Mouse (Mus musculus): ENCODE data around the gene 4931428L18Rik. TPM values are rescaled to one million over a fixed set of nuclear protein-coding genes. Genes with fewer than 3 reads are reported as not detected.

The 4931428L18Rik gene
- total RNA-seq (2012; rRNA removed): 1.8 and 2.1 TPM in 2 replicates

DNA sequence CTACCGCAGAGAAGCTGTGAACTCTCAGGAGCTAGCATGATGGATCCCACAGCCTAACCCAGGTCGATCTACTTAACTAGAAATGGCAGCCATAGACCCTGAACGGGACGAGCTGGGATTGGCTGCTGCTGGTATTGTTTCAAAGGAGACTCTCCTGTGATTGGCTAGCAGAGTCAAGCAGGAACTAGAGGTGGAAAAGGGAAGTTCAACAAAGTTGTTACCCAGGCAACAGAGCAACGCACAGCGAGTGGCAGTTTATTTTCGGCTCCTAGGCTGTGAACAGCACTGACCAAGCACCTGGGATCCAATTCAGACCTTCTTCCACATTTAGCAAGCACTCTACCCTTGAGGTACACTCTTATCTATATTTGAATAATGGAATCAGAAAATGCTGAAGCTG lies at the start of gene 4931428L18Rik, which contains the start of gene Pih1d3:
Gene 4931428L18Rik (minus strand): TSS at position 121 of the 400 bp plus-strand sequence.
Gene Pih1d3 (plus strand): TSS at position 275 of the 400 bp plus-strand sequence.
- no peak within 1 kb of the TSS for H3K4me3 ChIP-seq (ENCODE audit: insufficient read depth in 1 of 2, low read depth in 1 of 2, low read length in 2 of 2, poor library complexity in 1 of 2, severe bottlenecking in 1 of 2)
- H3K27ac ChIP-seq (ENCODE audit: insufficient read depth, low read depth, low read length, poor library complexity, severe bottlenecking): no peak within 1 kb of the TSS
- no peaks in the 10 kb centered on the region for H3K36me3 ChIP-seq (ENCODE audit: control insufficient read depth, insufficient read depth, low read length, poor library complexity, severe bottlenecking)
- no peak for DNase-seq (ENCODE audit: low read depth, low spot score)
- H3K9ac ChIP-seq (ENCODE audit: insufficient read depth, low read depth, low read length, poor library complexity, severe bottlenecking): no peak within 1 kb of the TSS
- H3K9me3 ChIP-seq (ENCODE audit: control insufficient read depth, insufficient read depth, low read depth, low read length): no peaks in the 10 kb centered on the region
- TF ChIP-seq HCFC1 (IDR thresholded peaks at IDR 0.05; ENCODE audit: borderline replicate concordance, insufficient read depth, low read length): no peak
- in situ Hi-C loops (cut with MboI; ENCODE audit: low sequenced_read_pairs in 2 of 2, unreplicated experiment in 2 of 2): no loop called here
- H3K4me1 ChIP-seq (ENCODE audit: control insufficient read depth in 2 of 2, insufficient read depth in 2 of 2, low read length in 2 of 2, poor library complexity in 1 of 2): no peaks in the 10 kb centered on the region

DNA sequence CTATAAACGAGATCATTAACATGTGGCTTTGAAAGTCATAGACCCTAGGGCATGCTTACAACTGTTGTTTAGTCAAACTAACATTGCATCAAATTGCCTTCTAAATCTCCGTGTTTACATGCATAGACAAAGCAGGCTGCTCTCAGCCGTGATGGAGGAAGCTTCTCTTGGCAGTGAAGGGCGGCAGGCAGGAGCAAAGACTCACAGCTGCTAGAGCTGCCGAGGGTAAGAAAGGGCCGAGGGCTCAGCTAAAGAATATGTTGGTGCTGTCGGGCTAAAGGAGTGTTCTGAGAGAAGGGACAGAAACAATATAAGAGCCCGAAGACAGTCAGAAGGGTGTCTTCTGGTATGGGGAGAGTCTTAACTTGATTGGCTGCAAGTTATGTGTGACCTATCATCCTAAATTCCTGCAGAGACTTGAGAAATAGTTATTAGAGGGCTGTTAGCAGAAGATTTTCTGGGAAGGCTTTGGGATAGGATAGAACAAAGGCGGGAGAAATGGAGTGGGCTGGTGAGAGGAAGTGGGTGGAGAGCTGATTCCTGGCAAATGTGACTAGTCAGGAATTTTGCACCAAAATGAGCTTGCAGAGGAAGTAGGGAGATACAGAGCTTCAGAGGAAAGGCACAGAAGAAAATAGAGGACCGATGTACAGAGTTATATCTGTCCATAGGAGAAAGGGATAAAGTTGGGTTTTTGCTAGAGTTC lies 37.9 kb upstream of the 4931428L18Rik start:
- 0 out of 2 replicates have a peak, but pooled peaks cover 1% of the 10 kb centered on the region for H3K9me3 ChIP-seq (ENCODE audit: control insufficient read depth, insufficient read depth, low read depth, low read length)
- in situ Hi-C loops (cut with MboI; ENCODE audit: low sequenced_read_pairs in 2 of 2, unreplicated experiment in 2 of 2): no loop called here
- H3K4me1 ChIP-seq (ENCODE audit: control insufficient read depth in 2 of 2, insufficient read depth in 2 of 2, low read length in 2 of 2, poor library complexity in 1 of 2): no peaks in the 10 kb centered on the region
- H3K9ac ChIP-seq (ENCODE audit: insufficient read depth, low read depth, low read length, poor library complexity, severe bottlenecking): no peak overlapping the region
- TF ChIP-seq ZC3H11A (IDR thresholded peaks at IDR 0.05; ENCODE audit: borderline replicate concordance, low read depth, low read length) (no peak), CHD2 (IDR thresholded peaks at IDR 0.05; ENCODE audit: low read depth, low read length) (no peak), HCFC1 (IDR thresholded peaks at IDR 0.05; ENCODE audit: borderline replicate concordance, insufficient read depth, low read length) (no peak), MAFK (IDR thresholded peaks at IDR 0.05; ENCODE audit: insufficient read depth, low read depth, low read length) (no peak), ZNF384 (IDR thresholded peaks at IDR 0.05; ENCODE audit: low read depth, low read length) (no peak)
- no peaks in the 10 kb centered on the region for H3K36me3 ChIP-seq (ENCODE audit: control insufficient read depth, insufficient read depth, low read length, poor library complexity, severe bottlenecking)
- DNase-seq (ENCODE audit: low read depth, low spot score): no peak
- no peak overlapping the region for H3K27ac ChIP-seq (ENCODE audit: insufficient read depth, low read depth, low read length, poor library complexity, severe bottlenecking)
- no peak overlapping the region for H3K4me3 ChIP-seq (ENCODE audit: insufficient read depth in 1 of 2, low read depth in 1 of 2, low read length in 2 of 2, poor library complexity in 1 of 2, severe bottlenecking in 1 of 2)

DNA sequence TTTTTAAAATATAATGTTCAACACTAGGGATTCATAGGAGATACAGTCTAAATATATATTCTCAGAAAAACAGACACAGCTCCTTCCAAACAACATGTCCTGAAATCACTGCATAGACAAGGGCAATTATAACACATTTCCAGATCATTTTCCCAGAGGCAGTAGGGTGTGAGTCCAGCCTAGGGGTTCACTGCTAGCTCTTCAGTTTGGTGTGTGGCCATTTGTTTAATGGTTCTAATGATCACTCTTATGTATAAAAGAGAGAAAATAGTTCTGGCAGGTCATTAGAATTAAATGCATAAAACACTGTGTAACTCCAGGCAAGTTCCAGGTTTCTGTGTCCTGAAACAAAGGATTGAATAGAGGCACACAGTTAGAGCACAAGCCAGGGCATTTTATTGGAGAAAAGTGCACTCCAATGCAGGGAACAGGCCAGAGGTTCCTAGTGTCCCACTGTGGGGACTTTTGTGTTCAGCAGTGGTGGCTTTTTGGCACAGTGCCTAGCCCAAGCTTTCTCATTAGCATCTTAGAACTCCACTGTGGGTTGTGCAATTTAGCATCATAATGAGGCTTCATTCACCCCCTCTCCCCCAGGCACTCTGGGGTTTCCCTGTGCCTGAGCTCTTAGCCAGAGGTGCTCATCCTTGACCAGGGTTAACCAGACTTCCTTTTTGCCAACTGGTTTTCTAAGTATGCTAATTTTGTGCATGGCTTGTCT lies 11.0 kb upstream of the 4931428L18Rik start:
- Histone ChIP-seq H3K9ac (ENCODE audit: insufficient read depth, low read depth, low read length, poor library complexity, severe bottlenecking) (no peak overlapping the region), H3K9me3 (ENCODE audit: control insufficient read depth, insufficient read depth, low read depth, low read length) (no peaks in the 10 kb centered on the region), H3K4me3 (ENCODE audit: insufficient read depth in 1 of 2, low read depth in 1 of 2, low read length in 2 of 2, poor library complexity in 1 of 2, severe bottlenecking in 1 of 2) (no peak overlapping the region), H3K27ac (ENCODE audit: insufficient read depth, low read depth, low read length, poor library complexity, severe bottlenecking) (no peak overlapping the region; the same call in 1 of the 2 replicates), H3K4me1 (ENCODE audit: control insufficient read depth in 2 of 2, insufficient read depth in 2 of 2, low read length in 2 of 2, poor library complexity in 1 of 2) (peaks cover 0 to 3% of the 10 kb centered on the region in 2 experiments; a peak in 3 of 4 replicates), H3K36me3 (ENCODE audit: control insufficient read depth, insufficient read depth, low read length, poor library complexity, severe bottlenecking) (no peaks in the 10 kb centered on the region; the same call in 1 of the 2 replicates)
- no peak for TF ChIP-seq MAFK (IDR thresholded peaks at IDR 0.05; ENCODE audit: insufficient read depth, low read depth, low read length)
- no peak for TF ChIP-seq ZC3H11A (IDR thresholded peaks at IDR 0.05; ENCODE audit: borderline replicate concordance, low read depth, low read length)
- TF ChIP-seq HCFC1 (IDR thresholded peaks at IDR 0.05; ENCODE audit: borderline replicate concordance, insufficient read depth, low read length): no peak
- no peak for TF ChIP-seq CHD2 (IDR thresholded peaks at IDR 0.05; ENCODE audit: low read depth, low read length)
- no peak for TF ChIP-seq ZNF384 (IDR thresholded peaks at IDR 0.05; ENCODE audit: low read depth, low read length)
- DNase-seq (ENCODE audit: low read depth, low spot score): peak; percentile 55
- in situ Hi-C loops (cut with MboI; ENCODE audit: low sequenced_read_pairs in 2 of 2, unreplicated experiment in 2 of 2): no loop called here

DNA sequence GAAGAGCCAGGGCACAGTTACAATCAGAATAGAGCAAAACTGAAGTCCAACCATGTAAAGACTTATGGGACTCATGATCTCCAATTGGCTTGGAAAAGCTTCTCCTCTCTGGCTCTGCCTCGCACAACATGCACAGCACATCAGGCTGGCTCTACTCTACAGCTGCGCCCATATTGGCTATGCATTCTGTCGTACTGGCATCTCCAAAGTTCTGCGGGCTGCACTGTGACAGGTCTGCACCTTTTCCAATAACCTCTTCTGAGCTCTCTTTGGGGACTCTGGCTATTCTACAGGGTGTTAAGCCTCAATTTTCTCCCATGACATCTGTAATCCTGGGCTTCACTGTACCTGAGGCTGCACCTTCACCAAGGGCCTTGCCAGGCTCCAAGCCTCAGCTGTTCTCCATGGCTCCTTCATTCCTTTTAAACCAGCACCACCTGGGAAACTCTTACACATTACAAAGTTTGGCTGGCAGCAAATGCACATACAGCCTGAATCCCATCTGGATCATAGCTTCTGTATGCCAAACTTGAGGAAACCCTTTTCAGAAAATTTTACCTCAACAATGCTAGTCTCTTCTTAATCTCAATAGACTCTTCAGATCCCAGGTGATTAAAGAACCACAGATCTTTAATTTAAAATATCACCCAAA lies 1.8 kb downstream of the 4931428L18Rik start:
- Histone ChIP-seq H3K4me1 (ENCODE audit: control insufficient read depth in 2 of 2, insufficient read depth in 2 of 2, low read length in 2 of 2, poor library complexity in 1 of 2) (no peaks in the 10 kb centered on the region), H3K36me3 (ENCODE audit: control insufficient read depth, insufficient read depth, low read length, poor library complexity, severe bottlenecking) (no peaks in the 10 kb centered on the region), H3K9me3 (ENCODE audit: control insufficient read depth, insufficient read depth, low read depth, low read length) (no peaks in the 10 kb centered on the region), H3K9ac (ENCODE audit: insufficient read depth, low read depth, low read length, poor library complexity, severe bottlenecking) (no peak overlapping the region), H3K27ac (ENCODE audit: insufficient read depth, low read depth, low read length, poor library complexity, severe bottlenecking) (no peak overlapping the region), H3K4me3 (ENCODE audit: insufficient read depth in 1 of 2, low read depth in 1 of 2, low read length in 2 of 2, poor library complexity in 1 of 2, severe bottlenecking in 1 of 2) (no peak overlapping the region)
- TF ChIP-seq CHD2 (IDR thresholded peaks at IDR 0.05; ENCODE audit: low read depth, low read length) (no peak), ZNF384 (IDR thresholded peaks at IDR 0.05; ENCODE audit: low read depth, low read length) (no peak), ZC3H11A (IDR thresholded peaks at IDR 0.05; ENCODE audit: borderline replicate concordance, low read depth, low read length) (no peak), MAFK (IDR thresholded peaks at IDR 0.05; ENCODE audit: insufficient read depth, low read depth, low read length) (no peak), HCFC1 (IDR thresholded peaks at IDR 0.05; ENCODE audit: borderline replicate concordance, insufficient read depth, low read length) (no peak)
- DNase-seq (ENCODE audit: low read depth, low spot score): no peak
- in situ Hi-C loops (cut with MboI; ENCODE audit: low sequenced_read_pairs in 2 of 2, unreplicated experiment in 2 of 2): no loop called here

Measured in ES-E14 (cell line).